ENCODE assay signal across 10 mouse cellular contexts in the genomic region with DNA sequence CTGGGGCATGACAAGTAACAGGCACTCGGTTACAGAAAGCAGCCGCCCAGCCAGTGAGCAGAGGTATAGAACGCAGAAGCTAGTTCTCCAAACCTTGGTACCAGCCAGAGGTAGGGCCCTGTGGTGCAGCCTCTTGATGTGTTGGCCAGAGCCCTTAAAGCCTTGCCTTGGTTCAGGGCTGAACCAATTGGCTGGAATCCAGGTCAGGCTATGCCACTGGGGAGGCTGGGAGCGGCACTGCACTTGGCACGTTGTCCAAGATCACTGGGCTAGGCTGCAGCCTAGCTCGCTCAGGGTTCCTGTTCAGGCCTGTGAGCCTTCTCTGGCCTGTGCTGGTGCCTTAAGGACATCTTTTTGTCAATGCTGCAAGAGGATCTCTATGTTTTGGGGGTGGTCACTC. TPM values are rescaled to one million over a fixed set of nuclear protein-coding genes. Genes with fewer than 3 reads are reported as not detected.
DNase-seq lines count a peak whose midpoint lies in the region; ATAC-seq and TF ChIP-seq lines count a peak whose summit lies in the region.
"Had no signal": no experiment of that assay in that cellular context is flagged by ENCODE, and none has a peak within 500 bp of the region (broad histone marks: within the 10 kb centered on the region; RNA-seq: fewer than 3 reads in every experiment).

No protein-coding gene starts in this region.

- H3K36me3 ChIP-seq in kidney, embryonic 14.5 days (ENCODE audit: control insufficient read depth, insufficient read depth, low read length) = no peaks in the 10 kb centered on the region
- H3K36me3 ChIP-seq in hindbrain, postnatal 0 days (ENCODE audit: insufficient read depth, low read length) = no peaks in the 10 kb centered on the region
- no peaks in the 10 kb centered on the region for H3K36me3 ChIP-seq in lung, postnatal 0 days (ENCODE audit: insufficient read depth, low read length)

- H3K4me3 ChIP-seq in kidney, embryonic 14.5 days (ENCODE audit: low read length) = no peak overlapping the region
- no peak overlapping the region for H3K4me3 ChIP-seq in gastrocnemius, adult 2 months
- no peak overlapping the region for H3K4me3 ChIP-seq in hindbrain, postnatal 0 days (ENCODE audit: low read length)
- H3K4me3 ChIP-seq in lung, postnatal 0 days (ENCODE audit: low read depth, low read length) = no peak overlapping the region

- no peaks in the 10 kb centered on the region for H3K9me3 ChIP-seq in kidney, embryonic 14.5 days (ENCODE audit: control insufficient read depth, low read length)
- H3K9me3 ChIP-seq in hindbrain, postnatal 0 days (ENCODE audit: low read length) = no peaks in the 10 kb centered on the region
- H3K9me3 ChIP-seq in lung, postnatal 0 days (ENCODE audit: low read length) = no peaks in the 10 kb centered on the region

- H3K9ac ChIP-seq in kidney, embryonic 14.5 days (ENCODE audit: low read depth, low read length) = no peak overlapping the region; the same call in 1 of the 2 replicates
- no peak overlapping the region for H3K9ac ChIP-seq in hindbrain, postnatal 0 days (replicated peaks; ENCODE audit: low read length)
- no peak overlapping the region for H3K9ac ChIP-seq in lung, postnatal 0 days (replicated peaks; ENCODE audit: low read depth)
- H3K9ac ChIP-seq: liver, embryonic 14.5 days had no signal

- no peak for TF ChIP-seq CTCF in gastrocnemius, adult 2 months (IDR thresholded peaks at IDR 0.05)
- TF ChIP-seq CTCF in hindbrain, postnatal 0 days (IDR thresholded peaks at IDR 0.05; ENCODE audit: low read depth) = no peak
- TF ChIP-seq CTCF in lung, postnatal 0 days (IDR thresholded peaks at IDR 0.05) = no peak

- DNase-seq in kidney, adult 18-20 months = peak; percentile 68
- DNase-seq in adrenal gland, postnatal 25 days = peak; percentile 84
- DNase-seq in gastrocnemius, adult 2 months = peak; percentile 77
- peak; percentile 76 for DNase-seq in hindbrain, postnatal 0 days (ENCODE audit: low spot score)
- peak; percentile 72 for DNase-seq in lung, postnatal 0 days (ENCODE audit: low spot score)
- peak; percentile 68 to 84 for DNase-seq in urinary bladder, postnatal 36 days (ENCODE audit: low spot score in 2 of 2)
- no peak for DNase-seq in spleen, postnatal 14 days (ENCODE audit: low spot score in 2 of 2)

- no peak for TF ChIP-seq EP300 in lung, postnatal 0 days (IDR thresholded peaks at IDR 0.05)

- peaks cover 31% of the 10 kb centered on the region for H3K4me1 ChIP-seq in kidney, embryonic 14.5 days (ENCODE audit: control insufficient read depth, insufficient read depth, low read length)
- peaks cover 8% of the 10 kb centered on the region; the same call in 1 of the 2 replicates for H3K4me1 ChIP-seq in hindbrain, postnatal 0 days (ENCODE audit: insufficient read depth, low read length)
- peaks cover 26% of the 10 kb centered on the region; the same call in 1 of the 2 replicates for H3K4me1 ChIP-seq in lung, postnatal 0 days (ENCODE audit: insufficient read depth, low read depth, low read length)

- no peak overlapping the region for H3K27ac ChIP-seq in kidney, embryonic 14.5 days (ENCODE audit: low read depth, low read length)
- H3K27ac ChIP-seq in gastrocnemius, adult 2 months = no peak overlapping the region
- no peak overlapping the region for H3K27ac ChIP-seq in hindbrain, postnatal 0 days
- H3K27ac ChIP-seq in lung, postnatal 0 days (ENCODE audit: low read length) = peak overlapping the region; percentile 88
- H3K27ac ChIP-seq: liver, embryonic 14.5 days had no signal

- intact Hi-C loops in gastrocnemius, adult 2 months (cut with DNase I) = loop anchor here (5.0 to 10.0 kb wide), 3 partner anchors 76 to 397 kb away; a partner anchor contains a TSS

- H3K4me2 ChIP-seq in kidney, embryonic 14.5 days (replicated peaks; ENCODE audit: low read depth, low read length) = no peak overlapping the region
- no peak overlapping the region for H3K4me2 ChIP-seq in hindbrain, postnatal 0 days (ENCODE audit: low read depth, low read length)
- H3K4me2 ChIP-seq in lung, postnatal 0 days (replicated peaks; ENCODE audit: low read depth, low read length) = no peak overlapping the region

- H3K27me3 ChIP-seq in kidney, embryonic 14.5 days (ENCODE audit: control insufficient read depth, insufficient read depth, low read length) = no peaks in the 10 kb centered on the region
- no peaks in the 10 kb centered on the region for H3K27me3 ChIP-seq in hindbrain, postnatal 0 days (ENCODE audit: insufficient read depth, low read length)
- no peaks in the 10 kb centered on the region for H3K27me3 ChIP-seq in lung, postnatal 0 days (replicated peaks; ENCODE audit: insufficient read depth, low read length)

- WGBS in kidney, embryonic 14.5 days = 79% methylated on average over 6 of the region's 6 CpGs
- 42% methylated on average over 6 of the region's 6 CpGs for WGBS in hindbrain, postnatal 0 days
- 51% methylated on average over 6 of the region's 6 CpGs for whole genome bisulfite sequencing in lung, postnatal 0 days

- ATAC-seq in kidney, embryonic 14.5 days (ENCODE audit: low FRiP score, low TSS enrichment) = no peak
- peak; percentile 41; the same call in 1 of the 2 replicates for ATAC-seq in hindbrain, postnatal 0 days
- peak; percentile 14 for ATAC-seq in lung, postnatal 0 days

RNA-seq across cellular contexts. Expression of a gene that starts 34.6 kb away (rescaled TPM):
- polyA plus RNA-seq in kidney, embryonic 14.5 days (2014; fragmentation: Nextera tagmentation; extraction: Ambion mirVana) = not detected in 2 replicates
- not detected in 2 replicates for total RNA-seq in adrenal gland, postnatal 25 days (2021)
- total RNA-seq in gastrocnemius, adult 2 months (2021) = not detected
- 1.8 and 7.2 TPM in 2 replicates for total RNA-seq in hindbrain, postnatal 0 days (2014; rRNA removed)
- 1.6 and 2.8 TPM in 2 replicates for polyA plus RNA-seq in hindbrain, postnatal 0 days (2015; fragmentation: Nextera tagmentation; extraction: Ambion mirVana)
- 55.4 and 59.9 TPM in 2 replicates for polyA plus RNA-seq in lung, postnatal 0 days (2015; fragmentation: Nextera tagmentation; extraction: Ambion mirVana)
- polyA plus RNA-seq: liver, embryonic 14.5 days; spleen, adult 2 months had no signal

Comparison
In these comparisons a context has a peak if more than half of its experiments do, and no peak if none do; other contexts are left out.
1. DNase-seq: peak in kidney, adult 18-20 months (single experiment), adrenal gland, postnatal 25 days (single experiment), gastrocnemius, adult 2 months (single experiment), hindbrain, postnatal 0 days (single experiment), lung, postnatal 0 days (single experiment) and urinary bladder, postnatal 36 days (2 of 2); none in spleen, postnatal 14 days (0 of 2).